Mouse (Mus musculus) hindbrain, embryonic 11.5 days (tissue): Measurements from ENCODE around the gene Bpnt1. TPM values are rescaled to one million over a fixed set of nuclear protein-coding genes. Genes with fewer than 3 reads are reported as not detected.

Experiments used
- ATAC-seq: fragments of 200-750 bp; cut with Nextera tagmentation; 2 replicates; pipeline ENCODE4 v1.8.0; 2017; ENCODE audit warnings: mild to moderate bottlenecking, moderate TSS enrichment, moderate library complexity; ENCODE audit not compliant: low FRiP score
- DNase-seq: peaks from one replicate; pipeline ENCODE4 v3.0.0-alpha.2; 2015; ENCODE audit warnings: low spot score
- H3K27ac ChIP-seq: fragments of 300-500 bp; sonication (generic); 2 replicates; pipeline ENCODE4 v1.5.1; 2014; ENCODE audit warnings: mild to moderate bottlenecking, low read depth, low read length
- H3K27me3 ChIP-seq: fragments of 300-500 bp; sonication (generic); 2 replicates; pipeline ENCODE4 v1.6.1; 2014; ENCODE audit warnings: mild to moderate bottlenecking, low read length, moderate library complexity, mixed read lengths; ENCODE audit not compliant: control insufficient read depth, insufficient read depth
- H3K36me3 ChIP-seq: fragments of 300-500 bp; sonication (generic); 2 replicates; pipeline ENCODE4 v1.6.1; 2014; ENCODE audit warnings: mild to moderate bottlenecking, low read length, moderate library complexity, mixed read lengths; ENCODE audit not compliant: control insufficient read depth, insufficient read depth
- H3K4me1 ChIP-seq: fragments of 300-500 bp; sonication (generic); replicated peaks from 2 replicates; pipeline ENCODE4 v1.6.1; 2014; ENCODE audit warnings: low read length, mixed read lengths; ENCODE audit not compliant: control insufficient read depth, insufficient read depth
- H3K4me2 ChIP-seq: fragments of 300-500 bp; sonication (generic); replicated peaks from 2 replicates; pipeline ENCODE4 v1.6.1; 2014; ENCODE audit warnings: mild to moderate bottlenecking, low read depth, low read length
- H3K4me3 ChIP-seq: fragments of 300-500 bp; sonication (generic); 2 replicates; pipeline ENCODE4 v1.5.1; 2014; ENCODE audit warnings: low read depth, low read length
- H3K9ac ChIP-seq: fragments of 300-500 bp; sonication (generic); 2 replicates; pipeline ENCODE4 v1.6.1; 2014; ENCODE audit warnings: low read depth, low read length
- H3K9me3 ChIP-seq: fragments of 300-500 bp; sonication (generic); 2 replicates; pipeline ENCODE4 v1.6.1; 2016; ENCODE audit warnings: low read length; ENCODE audit not compliant: control insufficient read depth
- WGBS: fragments of 180-500 bp; shearing (Covaris S2); extraction: QIAGEN DNeasy Blood & Tissue Kit; methylation state at CpG from one replicate; pipeline ENCODE4 v1.1.7; 2014; 5-methylcytosine and 5-hydroxymethylcytosine counted together
- polyA plus RNA-seq: library from polyadenylated mRNA; unstranded; fragments of >200 nt; fragmentation: Nextera tagmentation; extraction: Ambion mirVana; gene quantifications from 2 replicates; pipeline ENCODE4 v1.2.1, GENCODE M21; 2014

The Bpnt1 gene
- polyA plus RNA-seq, 1 experiment from 2014 or later = 29.0 TPM

DNA sequence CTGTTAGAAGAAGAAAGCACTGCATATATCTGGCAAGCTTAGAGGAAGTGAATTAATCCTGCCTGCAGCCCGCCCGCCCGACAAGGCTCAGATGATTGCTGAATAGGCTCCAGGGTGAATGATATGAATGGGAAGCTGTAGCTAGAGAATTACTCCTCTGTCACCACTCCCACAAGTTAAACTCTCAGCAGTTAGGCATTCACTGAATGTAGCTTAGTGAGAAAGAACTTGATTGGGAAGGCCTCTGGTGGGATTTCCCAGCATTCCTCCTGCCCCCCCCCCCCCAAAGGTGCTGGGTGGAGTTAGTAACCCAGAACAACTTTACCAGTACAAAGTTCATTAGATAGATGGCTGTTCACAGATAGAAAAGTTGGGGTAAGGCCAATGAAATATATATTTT is 4.6 kb downstream of the Bpnt1 start:
- H3K9me3 ChIP-seq = no peaks in the 10 kb centered on the region
- 0 out of 2 replicates have a peak, but pooled peaks cover 3% of the 10 kb centered on the region for H3K4me1 ChIP-seq
- no peaks in the 10 kb centered on the region for H3K27me3 ChIP-seq
- DNase-seq (no peak), ATAC-seq (no peak)
- H3K4me3 ChIP-seq = no peak overlapping the region
- no peak overlapping the region for H3K27ac ChIP-seq
- H3K9ac ChIP-seq = no peak overlapping the region
- H3K36me3 ChIP-seq = peaks cover 3% of the 10 kb centered on the region; the same call in 1 of the 2 replicates
- 69% methylated on average over 3 of the region's 3 CpGs for WGBS
- H3K4me2 ChIP-seq = no peak overlapping the region

DNA sequence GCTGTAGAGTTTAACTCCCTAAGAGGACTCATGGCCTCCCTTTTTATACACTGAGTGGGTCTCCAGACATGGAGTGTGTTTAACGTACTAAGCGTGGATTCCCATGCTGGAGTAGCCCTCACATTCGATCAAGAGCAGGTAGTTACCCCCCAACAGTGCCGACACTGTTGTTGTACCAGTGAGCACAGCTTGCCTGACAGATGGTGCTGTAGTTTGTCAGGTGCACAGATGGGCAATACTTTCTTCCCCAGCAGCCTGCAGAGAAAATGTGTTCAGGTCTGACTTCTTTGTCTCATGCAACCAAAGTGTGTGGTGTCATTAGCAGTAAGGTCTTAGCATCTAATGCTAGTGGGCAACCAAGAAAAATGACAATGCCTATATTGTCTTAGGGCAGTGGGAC is 10.5 kb downstream of the Bpnt1 start:
- no peak overlapping the region for H3K4me2 ChIP-seq
- no peaks in the 10 kb centered on the region for H3K27me3 ChIP-seq
- DNase-seq (no peak), ATAC-seq (no peak)
- WGBS = 93% methylated on average over 4 of the region's 4 CpGs
- no peak overlapping the region for H3K9ac ChIP-seq
- no peaks in the 10 kb centered on the region for H3K4me1 ChIP-seq
- no peak overlapping the region for H3K27ac ChIP-seq
- H3K4me3 ChIP-seq = no peak overlapping the region
- H3K36me3 ChIP-seq = peaks cover 6% of the 10 kb centered on the region; the same call in 1 of the 2 replicates
- H3K9me3 ChIP-seq = no peaks in the 10 kb centered on the region

DNA sequence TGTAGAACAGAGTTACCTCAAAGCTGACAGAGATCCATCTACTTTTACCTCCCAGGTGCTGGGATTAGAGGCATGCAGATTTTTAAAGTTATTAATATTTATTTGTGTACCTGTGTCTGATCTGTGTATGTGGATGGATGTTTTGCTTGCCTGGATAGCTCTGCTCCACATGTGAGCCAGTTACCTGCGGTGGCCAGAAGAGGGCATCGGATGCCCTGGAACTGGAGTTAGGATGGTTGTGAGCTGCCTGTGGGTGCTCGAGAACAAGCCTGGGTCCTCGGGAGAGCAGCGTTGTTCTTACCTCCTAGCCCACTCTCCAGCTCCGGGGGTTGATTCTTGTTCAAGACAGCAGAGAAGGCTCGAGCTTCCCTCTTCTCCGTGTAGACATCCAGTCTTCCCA is 11.5 kb downstream of the Bpnt1 start:
- no peaks in the 10 kb centered on the region for H3K4me1 ChIP-seq
- H3K9ac ChIP-seq = no peak overlapping the region
- 81% methylated on average over 8 of the region's 8 CpGs for WGBS
- H3K27ac ChIP-seq = no peak overlapping the region
- H3K9me3 ChIP-seq = no peaks in the 10 kb centered on the region
- DNase-seq (no peak), ATAC-seq (no peak)
- H3K4me3 ChIP-seq = no peak overlapping the region
- peaks cover 6% of the 10 kb centered on the region; the same call in 1 of the 2 replicates for H3K36me3 ChIP-seq
- no peak overlapping the region for H3K4me2 ChIP-seq
- no peaks in the 10 kb centered on the region for H3K27me3 ChIP-seq

DNA sequence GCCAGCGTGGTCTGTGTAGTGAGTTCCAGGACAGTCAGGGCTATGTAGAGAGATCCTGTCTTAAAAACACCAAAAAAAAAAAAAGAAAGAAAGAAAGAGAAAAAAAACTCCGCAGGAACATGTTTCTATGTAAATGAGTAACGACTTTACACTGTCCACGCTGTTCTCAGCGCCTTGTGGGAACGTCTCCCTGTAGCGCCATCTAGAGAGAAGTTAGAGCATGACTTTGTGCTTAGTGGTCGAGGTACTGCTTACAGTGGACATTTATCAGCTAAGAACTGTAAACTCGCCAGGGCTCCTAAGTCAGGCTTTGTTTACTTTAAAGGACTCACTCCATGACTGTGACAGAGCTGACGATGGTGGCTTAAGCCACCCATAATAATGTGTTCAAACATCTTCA is 14.2 kb downstream of the Bpnt1 start:
- 76% methylated on average over 10 of the region's 10 CpGs for WGBS
- H3K36me3 ChIP-seq = peaks cover 3% of the 10 kb centered on the region; the same call in 1 of the 2 replicates
- H3K27ac ChIP-seq = no peak overlapping the region
- H3K4me1 ChIP-seq = no peaks in the 10 kb centered on the region
- H3K27me3 ChIP-seq = no peaks in the 10 kb centered on the region
- H3K9ac ChIP-seq = no peak overlapping the region
- no peak overlapping the region for H3K4me3 ChIP-seq
- no peak overlapping the region for H3K4me2 ChIP-seq
- peak; percentile 5 for DNase-seq
- no peak for ATAC-seq
- no peaks in the 10 kb centered on the region for H3K9me3 ChIP-seq

DNA sequence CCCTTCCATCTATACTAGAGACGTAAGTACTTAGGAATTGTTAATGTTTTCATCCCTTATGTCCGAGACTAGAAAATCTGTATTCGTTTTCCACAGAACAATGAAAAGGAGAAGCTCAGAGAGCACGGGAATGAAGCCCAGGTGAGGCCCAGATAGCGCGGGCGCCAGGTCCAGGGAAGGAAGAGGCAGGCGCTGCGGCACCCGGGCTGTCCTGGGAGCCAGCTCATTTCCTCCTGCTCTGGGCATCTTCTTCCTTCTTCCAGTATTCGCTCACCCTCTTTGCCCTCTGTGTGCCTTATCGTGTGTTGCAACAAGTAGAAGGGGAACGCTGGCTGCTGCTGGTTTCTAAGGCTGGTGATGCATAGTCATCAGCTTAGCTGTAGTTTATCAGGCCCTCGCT is 17.8 kb downstream of the Bpnt1 start:
- DNase-seq (no peak), ATAC-seq (no peak)
- H3K36me3 ChIP-seq = no peaks in the 10 kb centered on the region
- H3K9me3 ChIP-seq = no peaks in the 10 kb centered on the region
- H3K4me2 ChIP-seq = no peak overlapping the region
- H3K9ac ChIP-seq = no peak overlapping the region
- H3K27ac ChIP-seq = no peak overlapping the region
- H3K27me3 ChIP-seq = no peaks in the 10 kb centered on the region
- no peak overlapping the region for H3K4me3 ChIP-seq
- 94% methylated on average over 14 of the region's 14 CpGs for WGBS
- no peaks in the 10 kb centered on the region for H3K4me1 ChIP-seq

- Histone ChIP-seq H3K9me3 (no peaks in the 10 kb centered on the region), H3K4me3 (no peak overlapping the region), H3K9ac (no peak overlapping the region), H3K4me2 (no peak overlapping the region), H3K4me1 (no peaks in the 10 kb centered on the region), H3K27me3 (no peaks in the 10 kb centered on the region), H3K27ac (no peak overlapping the region), H3K36me3 (no peaks in the 10 kb centered on the region)
- ATAC-seq (no peak), DNase-seq (no peak)
- 90% methylated on average over 4 of the region's 4 CpGs for WGBS
Measured at GRCm38 (mm10) chr1:185350611-185351010, 18.7 kb downstream of the Bpnt1 start.

- H3K4me3 ChIP-seq = no peak overlapping the region
- H3K36me3 ChIP-seq = no peaks in the 10 kb centered on the region
- H3K27ac ChIP-seq = no peak overlapping the region
- H3K9me3 ChIP-seq = no peaks in the 10 kb centered on the region
- no peaks in the 10 kb centered on the region for H3K27me3 ChIP-seq
- H3K9ac ChIP-seq = no peak overlapping the region
- H3K4me2 ChIP-seq = no peak overlapping the region
- DNase-seq = no peak
- ATAC-seq = no peak
- WGBS = 94% methylated on average over 12 of the region's 12 CpGs
- no peaks in the 10 kb centered on the region for H3K4me1 ChIP-seq
Measured at GRCm38 (mm10) chr1:185352151-185352550, 20.2 kb downstream of the Bpnt1 start.

- Histone ChIP-seq H3K9me3 (no peaks in the 10 kb centered on the region), H3K4me3 (no peak overlapping the region), H3K4me1 (no peaks in the 10 kb centered on the region), H3K36me3 (no peaks in the 10 kb centered on the region), H3K9ac (no peak overlapping the region), H3K27ac (no peak overlapping the region), H3K27me3 (no peaks in the 10 kb centered on the region), H3K4me2 (no peak overlapping the region)
- DNase-seq (no peak), ATAC-seq (no peak)
- WGBS = 97% methylated on average over 8 of the region's 8 CpGs
Measured at GRCm38 (mm10) chr1:185353351-185353750, 21.4 kb downstream of the Bpnt1 start.

DNA sequence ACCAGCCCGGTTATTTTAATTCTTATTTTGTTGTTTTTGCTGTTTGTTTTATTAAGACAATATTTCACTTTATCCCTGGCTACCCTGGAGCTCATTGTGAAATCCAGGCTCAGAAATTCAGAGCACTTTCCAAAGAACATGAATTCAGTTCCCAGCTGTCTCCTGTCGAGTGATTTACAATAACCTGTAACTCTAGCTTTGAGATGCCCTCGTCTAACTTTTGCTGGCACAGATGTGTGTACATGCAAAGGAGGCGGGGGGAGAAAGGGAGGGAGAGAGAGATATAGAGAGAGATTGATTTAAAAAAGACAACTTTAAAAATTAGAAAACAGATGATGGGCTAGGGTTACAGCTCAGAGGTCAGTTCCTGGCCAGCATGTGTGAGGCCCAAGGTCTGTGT is 22.8 kb downstream of the Bpnt1 start:
- DNase-seq (no peak), ATAC-seq (no peak)
- 85% methylated on average over 4 of the region's 4 CpGs for WGBS
- Histone ChIP-seq H3K4me2 (no peak overlapping the region), H3K36me3 (no peaks in the 10 kb centered on the region), H3K4me1 (no peaks in the 10 kb centered on the region), H3K27ac (no peak overlapping the region), H3K9me3 (no peaks in the 10 kb centered on the region), H3K27me3 (no peaks in the 10 kb centered on the region), H3K4me3 (no peak overlapping the region), H3K9ac (no peak overlapping the region)
